Mouse (Mus musculus) testis, adult 10 weeks (tissue): ENCODE results near the gene Tfb2m. TPM values are rescaled to one million over a fixed set of nuclear protein-coding genes. Genes with fewer than 3 reads are reported as not detected.

Experiments used
- polyA plus RNA-seq: library from polyadenylated mRNA; stranded (reverse); fragments of 350-450 nt; fragmentation: Illumina TruSeq; extraction: RNeasy Lipid Tissue Mini Kit (QIAGEN cat#74804); gene quantifications from one replicate; pipeline ENCODE4 v1.2.3, GENCODE M21; 2014; ENCODE audit warnings: low read depth, low replicate concordance

Gene Tfb2m
- 45.0 TPM for polyA plus RNA-seq

DNA sequence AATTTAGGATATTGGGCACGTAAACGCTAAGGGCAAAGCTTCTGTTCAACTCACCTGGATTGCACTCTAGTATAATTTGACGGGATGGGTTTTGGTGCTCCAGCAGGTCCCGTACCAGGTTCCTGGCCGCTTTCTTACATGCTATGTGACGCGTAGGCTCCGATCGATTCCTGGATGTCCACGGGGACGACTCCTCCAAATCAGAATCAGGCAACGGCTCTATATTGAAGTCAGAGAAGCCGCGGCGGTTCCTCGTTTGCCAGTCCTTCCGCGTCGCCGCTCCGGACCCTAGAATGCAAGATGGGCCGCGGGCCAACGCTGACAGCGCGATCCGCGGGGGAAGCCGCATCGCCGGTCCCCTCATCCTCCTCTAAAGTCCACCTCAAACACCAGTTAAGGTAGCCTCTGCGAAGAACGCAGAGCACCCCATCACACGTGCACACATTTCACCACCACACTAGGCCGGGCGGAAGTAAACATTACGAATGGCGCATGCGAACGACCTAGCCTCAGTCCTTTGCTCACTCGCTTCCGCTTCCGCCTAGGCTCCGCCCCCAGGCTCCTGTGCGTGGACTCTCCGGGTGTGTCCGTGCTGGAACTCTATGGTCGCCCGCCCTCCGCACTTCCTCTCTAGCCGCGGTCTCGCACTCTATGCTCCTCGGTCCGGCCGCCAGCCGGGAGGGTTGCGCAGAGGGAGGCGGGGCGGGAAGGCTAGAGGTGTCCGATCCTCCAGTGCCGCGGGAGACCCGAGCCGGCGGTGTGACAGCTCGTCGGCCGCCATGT, at the start of gene Tfb2m, which contains the start of gene Cnst:
Tfb2m (minus strand) TSS at position 500 of the 783 bp plus-strand sequence.
Cnst (plus strand) TSS at position 603 of the 783 bp plus-strand sequence.

DNA sequence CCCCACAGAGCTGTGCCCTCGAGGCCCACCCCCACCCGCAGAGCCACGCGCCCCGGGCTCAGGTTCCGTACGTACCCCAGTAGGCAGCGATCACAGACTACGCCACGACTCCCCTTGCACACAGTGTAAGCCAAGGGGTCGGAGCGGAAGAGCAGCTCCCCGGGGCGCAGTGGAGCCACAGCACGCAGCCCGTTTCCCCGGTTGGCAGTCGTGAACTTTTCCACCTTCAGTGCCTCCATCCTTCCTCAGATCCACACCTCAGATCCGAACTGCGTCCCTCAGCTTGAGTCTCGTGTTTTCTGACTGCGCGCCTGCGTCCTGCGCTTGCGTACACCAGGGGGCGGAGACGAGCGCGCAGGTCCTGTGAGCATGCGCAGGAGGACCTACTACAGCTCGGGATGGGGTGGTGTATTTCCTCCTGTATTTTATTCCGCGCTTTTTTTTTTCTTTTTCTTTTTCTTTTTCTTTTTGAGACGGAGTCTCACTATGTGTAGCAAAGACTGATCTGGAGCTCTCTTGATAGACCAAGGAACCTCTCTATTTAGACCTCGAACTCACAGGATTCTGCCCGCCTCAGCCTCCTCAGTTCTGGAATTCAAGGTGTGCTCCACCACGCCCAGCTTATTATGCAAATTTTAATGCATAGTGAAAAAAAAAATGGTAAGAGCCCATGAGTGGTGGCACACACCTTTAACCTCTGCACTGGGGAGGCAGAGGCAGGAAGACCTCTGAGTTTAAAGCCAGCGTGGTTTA, 28.2 kb downstream of the Tfb2m start, which contains the start of gene Smyd3:
Smyd3 (minus strand) TSS at position 329 of the 753 bp plus-strand sequence.

Other genes with a start within 250 kb of the Tfb2m start
- gene Smyd3, start 28.2 kb downstream of the Tfb2m start, polyA plus RNA-seq, result 3.3 TPM
- gene Cnst, start 103 bp upstream of the Tfb2m start, polyA plus RNA-seq, result 17.5 TPM
- gene Sccpdh, start 121.9 kb upstream of the Tfb2m start, polyA plus RNA-seq, result 1,246 TPM
- gene Kif28, start 199.0 kb upstream of the Tfb2m start, polyA plus RNA-seq, result not detected